Mouse (Mus musculus) kidney, embryonic 16.5 days (tissue): ENCODE measurements around the gene Sptbn1. TPM values are rescaled to one million over a fixed set of nuclear protein-coding genes. Genes with fewer than 3 reads are reported as not detected.

Source experiments
- ATAC-seq: fragments of 200-750 bp; cut with Nextera tagmentation; 2 replicates; pipeline ENCODE4 v1.8.0; 2017; ENCODE audit warnings: moderate TSS enrichment; ENCODE audit not compliant: low FRiP score, low TSS enrichment
- H3K27ac ChIP-seq: fragments of 300-500 bp; sonication (generic); 2 replicates; pipeline ENCODE4 v1.5.1; 2014; ENCODE audit warnings: low read length
- H3K27me3 ChIP-seq: fragments of 300-500 bp; sonication (generic); 2 replicates; pipeline ENCODE4 v1.6.1; 2014; ENCODE audit warnings: low read length, control low read depth, mixed read lengths; ENCODE audit not compliant: insufficient read depth
- H3K36me3 ChIP-seq: fragments of 300-500 bp; sonication (generic); 2 replicates; pipeline ENCODE4 v1.6.1; 2014; ENCODE audit warnings: low read length, control low read depth, mixed read lengths; ENCODE audit not compliant: insufficient read depth
- H3K4me1 ChIP-seq: fragments of 300-500 bp; sonication (generic); 2 replicates; pipeline ENCODE4 v1.6.1; 2014; ENCODE audit warnings: low read length, control low read depth, mixed read lengths; ENCODE audit not compliant: insufficient read depth
- H3K4me2 ChIP-seq: fragments of 300-500 bp; sonication (generic); replicated peaks from 2 replicates; pipeline ENCODE4 v1.6.1; 2014; ENCODE audit warnings: low read depth, low read length
- H3K4me3 ChIP-seq: fragments of 300-500 bp; sonication (generic); 2 replicates; pipeline ENCODE4 v1.5.1; 2014; ENCODE audit warnings: mild to moderate bottlenecking, low read length
- H3K9ac ChIP-seq: fragments of 300-500 bp; sonication (generic); replicated peaks from 2 replicates; pipeline ENCODE4 v1.6.1; 2014; ENCODE audit warnings: low read length
- H3K9me3 ChIP-seq: fragments of 300-500 bp; sonication (generic); 2 replicates; pipeline ENCODE4 v1.6.1; 2016; ENCODE audit warnings: low read length, control low read depth
- WGBS: fragments of 180-500 bp; shearing (Covaris S2); extraction: QIAGEN DNeasy Blood & Tissue Kit; methylation state at CpG from one replicate; pipeline ENCODE4 v1.1.7; 2014; 5-methylcytosine and 5-hydroxymethylcytosine counted together
- polyA plus RNA-seq: library from polyadenylated mRNA; unstranded; fragments of >200 nt; fragmentation: Nextera tagmentation; extraction: Ambion mirVana; gene quantifications from 2 replicates; pipeline ENCODE4 v1.2.1, GENCODE M21; 2015

The Sptbn1 gene
- polyA plus RNA-seq, 1 experiment from 2014 or later: 119 TPM

DNA sequence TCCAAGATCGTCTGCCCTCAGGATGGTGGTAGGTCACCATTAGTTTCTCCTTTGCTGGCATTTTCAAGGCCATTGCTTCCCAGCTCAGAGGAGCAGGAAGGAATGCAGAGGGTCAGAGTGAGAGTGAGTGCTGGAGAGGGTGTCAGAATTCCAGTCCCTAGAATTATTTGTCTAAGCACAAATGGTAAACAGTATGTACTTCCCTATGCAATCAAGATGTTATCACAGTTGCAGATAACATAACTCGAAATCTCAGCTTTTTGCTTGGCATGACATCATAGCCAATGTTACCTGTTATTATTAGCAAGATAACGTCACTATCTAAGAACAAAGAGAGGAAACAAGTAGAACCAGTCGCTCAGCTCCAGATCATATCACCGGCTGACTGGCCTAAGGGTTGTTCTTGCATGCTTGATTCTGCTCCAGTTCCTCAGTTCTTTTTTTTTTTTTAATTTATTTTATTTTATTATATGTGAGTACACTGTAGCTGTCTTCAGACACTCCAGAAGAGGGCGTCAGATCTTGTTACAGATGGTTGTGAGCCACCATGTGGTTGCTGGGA lies 172.7 kb downstream of the Sptbn1 start:
- ATAC-seq: no peak
- 80% methylated on average over 6 of the region's 6 CpGs for WGBS

DNA sequence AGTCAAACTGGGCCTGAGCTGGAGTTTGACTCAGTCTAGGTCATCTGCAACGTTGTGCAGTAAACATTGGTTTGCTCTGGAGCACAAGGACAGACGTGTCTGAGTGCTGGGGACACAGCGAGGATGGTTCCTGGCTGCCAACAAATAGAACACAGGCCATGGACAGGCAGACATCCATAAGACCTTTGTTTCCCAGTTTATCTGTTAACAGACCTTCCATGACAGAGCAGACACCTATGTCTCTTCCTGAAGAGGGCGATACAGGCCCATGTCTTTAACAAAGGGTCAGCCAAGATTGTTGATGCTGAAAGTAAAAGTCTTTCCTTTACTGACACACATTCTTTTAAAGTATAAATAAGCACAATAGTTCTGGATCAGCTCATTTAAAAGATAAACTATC lies 176.1 kb downstream of the Sptbn1 start:
- Histone ChIP-seq H3K4me1 (no peaks in the 10 kb centered on the region), H3K9me3 (peaks cover 1% of the 10 kb centered on the region; the same call in 1 of the 2 replicates), H3K27ac (no peak overlapping the region), H3K4me3 (no peak overlapping the region), H3K27me3 (no peaks in the 10 kb centered on the region), H3K9ac (no peak overlapping the region), H3K36me3 (peaks cover 1% of the 10 kb centered on the region; the same call in 1 of the 2 replicates), H3K4me2 (no peak overlapping the region)
- ATAC-seq: no peak
- 56% methylated on average over 4 of the region's 4 CpGs for WGBS

More for the DNA sequence above, 172.7 kb downstream of the Sptbn1 start:
- Histone ChIP-seq H3K4me1 (no peaks in the 10 kb centered on the region), H3K9ac (no peak overlapping the region), H3K4me2 (no peak overlapping the region), H3K27me3 (no peaks in the 10 kb centered on the region), H3K4me3 (no peak overlapping the region), H3K9me3 (peaks cover 5% of the 10 kb centered on the region), H3K36me3 (peaks cover 26% of the 10 kb centered on the region), H3K27ac (no peak overlapping the region)

DNA sequence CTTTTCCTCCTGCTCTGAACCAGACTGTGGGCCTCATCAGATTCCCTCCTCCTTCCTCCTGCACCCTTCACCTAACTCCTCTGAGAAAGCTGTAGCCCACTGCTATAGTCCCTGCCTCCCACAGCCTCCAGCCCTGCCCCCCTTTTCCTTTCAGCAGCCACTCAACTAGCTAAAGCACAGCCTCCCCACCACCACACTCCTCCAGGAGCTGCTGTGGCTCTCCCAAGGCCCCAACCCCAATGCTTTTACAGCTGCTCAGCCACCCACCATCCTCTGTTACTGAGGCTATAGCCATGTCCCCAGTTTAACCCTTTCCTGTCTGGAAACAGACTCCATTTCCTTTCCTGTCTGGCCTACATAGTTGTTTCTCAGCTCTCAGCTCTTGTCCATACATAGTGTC lies 182.9 kb downstream of the Sptbn1 start:
- no peaks in the 10 kb centered on the region for H3K36me3 ChIP-seq
- H3K4me3 ChIP-seq: no peak overlapping the region
- no peaks in the 10 kb centered on the region for H3K27me3 ChIP-seq
- H3K9ac ChIP-seq: no peak overlapping the region
- no peak overlapping the region for H3K27ac ChIP-seq
- no peaks in the 10 kb centered on the region for H3K9me3 ChIP-seq
- ATAC-seq: peak; percentile 84
- 0 out of 2 replicates have a peak, but pooled peaks cover 5% of the 10 kb centered on the region for H3K4me1 ChIP-seq
- H3K4me2 ChIP-seq: no peak overlapping the region

DNA sequence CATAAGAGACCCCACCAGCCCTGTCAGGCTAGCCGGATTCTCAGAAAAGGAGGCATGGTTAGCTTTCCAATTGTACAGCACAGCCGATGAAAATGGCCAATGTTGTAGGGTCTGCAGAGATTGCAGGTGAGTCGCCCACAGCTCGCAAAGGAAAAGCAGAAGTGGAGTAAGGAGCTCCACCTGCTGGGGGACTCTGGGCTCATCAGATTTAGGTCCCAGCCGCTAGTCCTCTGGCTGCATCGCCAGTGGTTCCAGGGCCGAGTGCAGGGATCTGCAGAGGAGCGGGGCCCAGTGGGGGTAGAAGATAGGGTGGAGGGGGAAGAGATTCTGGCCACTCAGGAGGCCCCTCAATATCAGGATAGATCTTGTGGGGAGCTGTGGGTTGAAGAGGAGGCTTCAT lies 210.7 kb downstream of the Sptbn1 start:
- H3K9me3 ChIP-seq: no peaks in the 10 kb centered on the region
- no peak overlapping the region for H3K4me3 ChIP-seq
- ATAC-seq: no peak
- no peak overlapping the region for H3K9ac ChIP-seq
- no peak overlapping the region for H3K4me2 ChIP-seq
- H3K27ac ChIP-seq: no peak overlapping the region
- H3K27me3 ChIP-seq: no peaks in the 10 kb centered on the region
- H3K36me3 ChIP-seq: no peaks in the 10 kb centered on the region
- 45% methylated on average over 8 of the region's 8 CpGs for WGBS
- no peaks in the 10 kb centered on the region for H3K4me1 ChIP-seq

Other genes starting within 250 kb of the Sptbn1 start
- 0.69 and 1.4 TPM in 2 replicates for gene Eml6, start 242.1 kb downstream of the Sptbn1 start, polyA plus RNA-seq
- gene 4930505A04Rik, start 203.7 kb upstream of the Sptbn1 start, polyA plus RNA-seq: not detected in 2 replicates